Mouse (Mus musculus): ENCODE data around the gene Flt1. TPM values are rescaled to one million over a fixed set of nuclear protein-coding genes. Genes with fewer than 3 reads are reported as not detected.
"Not testable (repeated sequence)": the region's sequence is repeated elsewhere in the genome, so short reads cannot be mapped to it uniquely, and the experiment has no call there.

Gene Flt1
- polyA plus RNA-seq, 1 experiment from 2014 or later, result 10.9 TPM

DNA sequence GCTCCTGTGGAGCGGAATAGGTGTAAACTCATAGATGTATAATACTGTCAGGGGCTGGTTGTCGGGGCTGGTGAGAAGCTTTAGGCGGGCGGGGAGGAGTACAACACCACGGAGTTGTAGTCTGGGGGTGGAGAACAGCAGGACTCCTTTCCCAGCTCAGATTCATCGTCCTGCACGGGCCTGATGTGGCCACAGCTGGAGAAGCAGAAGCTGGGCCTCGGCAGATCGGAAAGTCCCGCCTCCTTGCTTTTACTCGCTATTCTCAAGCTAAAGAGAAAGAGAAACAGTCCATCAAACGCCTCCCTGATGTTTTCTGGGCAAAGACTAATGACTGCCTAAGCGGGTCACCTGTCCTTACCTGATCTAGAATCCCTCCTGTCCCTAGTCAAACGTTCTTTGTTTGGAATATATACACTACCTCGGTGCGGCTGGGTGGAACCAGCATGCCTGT lies 161.6 kb downstream of the Flt1 start:
- 22% methylated on average over 16 of the region's 16 CpGs for WGBS
- Histone ChIP-seq H3K4me3 (replicated peaks; ENCODE audit: low read depth, low read length) (no peak overlapping the region), H3K27me3 (ENCODE audit: insufficient read depth, low read length) (no peaks in the 10 kb centered on the region), H3K4me1 (replicated peaks; ENCODE audit: insufficient read depth, low read length) (no peaks in the 10 kb centered on the region), H3K9me3 (replicated peaks; ENCODE audit: low read length) (no peaks in the 10 kb centered on the region), H3K27ac (no peak overlapping the region), H3K4me2 (ENCODE audit: low read length) (peak overlapping the region; percentile 38), H3K9ac (ENCODE audit: low read depth, low read length) (no peak overlapping the region), H3K36me3 (ENCODE audit: insufficient read depth, low read length) (no peaks in the 10 kb centered on the region)
- DNase-seq (ENCODE audit: low spot score) (peak; percentile 44), ATAC-seq (replicated peaks; ENCODE audit: low FRiP score, low read depth) (peak; percentile 49; the same call in 1 of the 2 replicates)
- TF ChIP-seq CTCF (IDR thresholded peaks at IDR 0.05; ENCODE audit: low read depth), result no peak

DNA sequence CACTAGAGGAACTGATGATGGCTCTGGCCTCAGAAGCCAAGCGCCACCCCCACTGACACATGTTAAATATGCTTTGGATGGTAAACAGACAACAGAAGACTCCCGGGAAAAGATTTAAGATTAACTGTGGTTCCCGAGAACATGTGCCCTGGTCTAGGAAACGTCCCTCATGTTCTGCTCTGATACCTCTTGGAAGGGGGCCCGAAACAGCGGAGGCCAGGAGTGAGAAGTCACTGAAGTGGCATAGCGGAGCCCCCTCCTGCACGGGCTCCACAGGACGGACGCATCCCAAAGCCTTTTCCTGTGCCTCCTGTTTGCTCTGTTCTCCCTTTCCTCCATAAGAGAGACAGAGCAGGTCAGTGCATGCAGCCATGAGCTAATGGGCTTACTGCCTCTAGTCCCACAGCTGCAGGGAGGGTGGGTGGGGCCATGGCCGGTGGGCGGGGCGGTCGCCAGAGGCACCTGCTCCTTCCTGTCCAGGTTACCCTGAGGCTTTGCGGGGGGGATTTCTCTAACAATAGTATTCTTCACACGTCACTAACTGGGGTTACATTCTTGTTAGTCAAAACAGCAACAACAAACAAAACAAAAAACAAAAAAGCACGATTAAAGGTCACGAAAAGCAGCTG lies 162.2 kb downstream of the Flt1 start:
- no peak for TF ChIP-seq CTCF (IDR thresholded peaks at IDR 0.05; ENCODE audit: low read depth)
- Histone ChIP-seq H3K27ac (no peak overlapping the region), H3K9me3 (replicated peaks; ENCODE audit: low read length) (no peaks in the 10 kb centered on the region), H3K4me2 (ENCODE audit: low read length) (peak overlapping the region; percentile 38), H3K4me1 (replicated peaks; ENCODE audit: insufficient read depth, low read length) (no peaks in the 10 kb centered on the region), H3K27me3 (ENCODE audit: insufficient read depth, low read length) (no peaks in the 10 kb centered on the region), H3K36me3 (ENCODE audit: insufficient read depth, low read length) (no peaks in the 10 kb centered on the region), H3K4me3 (replicated peaks; ENCODE audit: low read depth, low read length) (no peak overlapping the region), H3K9ac (ENCODE audit: low read depth, low read length) (no peak overlapping the region)
- DNase-seq (ENCODE audit: low spot score) (peak; percentile 19), ATAC-seq (replicated peaks; ENCODE audit: low FRiP score, low read depth) (peak; percentile 76)
- 27% methylated on average over 18 of the region's 18 CpGs for WGBS

DNA sequence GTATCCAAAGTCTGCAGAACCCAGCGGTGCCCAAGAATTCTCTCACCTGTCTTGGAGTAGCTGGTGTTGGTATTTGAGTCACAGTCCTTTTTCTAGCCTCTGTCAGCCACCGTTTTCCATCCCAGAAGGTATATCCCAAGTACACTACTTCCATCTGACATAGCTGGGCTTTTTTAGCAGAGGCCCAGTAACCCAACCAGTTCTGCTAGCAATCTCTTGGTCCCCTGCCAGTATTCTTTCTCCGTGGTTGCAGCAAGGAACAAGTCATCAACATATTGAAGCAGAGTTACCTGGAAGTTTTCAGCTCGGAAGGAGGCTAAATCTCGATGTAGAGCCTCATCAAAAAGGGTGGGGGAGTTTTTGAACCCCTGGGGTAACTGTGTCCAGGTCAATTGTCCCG lies 168.2 kb downstream of the Flt1 start:
- WGBS, result 44% methylated on average over 5 of the region's 6 CpGs
- not testable (repeated sequence) for H3K9ac ChIP-seq (ENCODE audit: low read depth, low read length); H3K27me3 ChIP-seq (ENCODE audit: insufficient read depth, low read length); H3K9me3 ChIP-seq (replicated peaks; ENCODE audit: low read length); H3K4me3 ChIP-seq (replicated peaks; ENCODE audit: low read depth, low read length); H3K4me2 ChIP-seq (ENCODE audit: low read length); H3K4me1 ChIP-seq (replicated peaks; ENCODE audit: insufficient read depth, low read length); H3K27ac ChIP-seq; H3K36me3 ChIP-seq (ENCODE audit: insufficient read depth, low read length); ATAC-seq (replicated peaks; ENCODE audit: low FRiP score, low read depth); DNase-seq (ENCODE audit: low spot score)

GRCm38 (mm10) chr5:147551879-147552627 lies 173.8 kb downstream of the Flt1 start:
- Histone ChIP-seq H3K4me2 (ENCODE audit: low read length) (no peak overlapping the region), H3K27me3 (ENCODE audit: insufficient read depth, low read length) (no peaks in the 10 kb centered on the region), H3K27ac (peak overlapping the region; percentile 34; the same call in 1 of the 2 replicates), H3K9ac (ENCODE audit: low read depth, low read length) (no peak overlapping the region), H3K36me3 (ENCODE audit: insufficient read depth, low read length) (peaks cover 19% of the 10 kb centered on the region), H3K4me1 (replicated peaks; ENCODE audit: insufficient read depth, low read length) (no peaks in the 10 kb centered on the region), H3K9me3 (replicated peaks; ENCODE audit: low read length) (no peaks in the 10 kb centered on the region), H3K4me3 (replicated peaks; ENCODE audit: low read depth, low read length) (no peak overlapping the region)
- DNase-seq (ENCODE audit: low spot score) (peak; percentile 14), ATAC-seq (replicated peaks; ENCODE audit: low FRiP score, low read depth) (peak; percentile 66; the same call in 1 of the 2 replicates)
- 64% methylated on average over 13 of the region's 13 CpGs for WGBS
- TF ChIP-seq CTCF (IDR thresholded peaks at IDR 0.05; ENCODE audit: low read depth), result peak; percentile 25; the same call in 1 of the 2 replicates

DNA sequence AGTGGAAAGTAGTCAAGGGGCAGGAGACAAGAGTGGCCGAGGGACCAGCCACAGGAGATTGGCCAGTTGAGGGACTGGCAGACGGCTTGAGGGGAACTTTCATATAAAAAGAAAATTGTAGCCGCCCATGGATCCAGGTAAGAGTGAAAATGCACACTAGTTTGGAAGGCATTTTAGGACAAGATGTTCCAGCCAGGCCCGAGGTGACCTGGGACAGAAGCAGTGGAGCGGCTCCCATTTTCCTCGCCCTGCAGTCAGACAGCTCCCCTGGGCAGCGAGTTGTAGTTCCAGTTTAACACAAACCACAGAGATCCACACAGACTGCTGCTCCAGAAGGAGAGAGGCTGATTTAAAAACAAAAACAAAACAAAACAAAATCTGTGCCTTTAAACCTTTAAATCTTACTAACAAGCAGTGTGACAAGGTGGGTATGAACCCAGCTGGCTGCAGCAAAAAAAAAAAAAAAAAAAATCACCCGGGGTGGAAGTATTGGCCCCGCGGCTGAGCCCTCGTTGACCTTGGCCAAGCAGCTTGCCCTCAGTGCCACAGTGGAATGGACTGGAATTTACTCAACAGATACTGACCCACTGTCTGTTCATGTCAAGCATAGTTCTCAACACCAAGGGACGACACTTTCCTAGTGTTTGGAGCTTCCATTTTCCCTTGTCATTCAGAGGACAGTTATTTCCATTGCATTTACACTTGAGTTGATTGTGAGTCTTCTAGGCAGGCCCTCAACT lies 176.6 kb downstream of the Flt1 start:
- peak overlapping the region; percentile 10; the same call in 1 of the 2 replicates for H3K27ac ChIP-seq
- no peak overlapping the region for H3K9ac ChIP-seq (ENCODE audit: low read depth, low read length)
- ATAC-seq (replicated peaks; ENCODE audit: low FRiP score, low read depth), result no peak
- no peaks in the 10 kb centered on the region for H3K9me3 ChIP-seq (replicated peaks; ENCODE audit: low read length)
- H3K27me3 ChIP-seq (ENCODE audit: insufficient read depth, low read length), result no peaks in the 10 kb centered on the region
- no peak for DNase-seq (ENCODE audit: low spot score)
- no peaks in the 10 kb centered on the region for H3K4me1 ChIP-seq (replicated peaks; ENCODE audit: insufficient read depth, low read length)
- 78% methylated on average over 12 of the region's 12 CpGs for WGBS
- no peak for TF ChIP-seq CTCF (IDR thresholded peaks at IDR 0.05; ENCODE audit: low read depth)
- H3K4me3 ChIP-seq (replicated peaks; ENCODE audit: low read depth, low read length), result no peak overlapping the region
- H3K4me2 ChIP-seq (ENCODE audit: low read length), result no peak overlapping the region
- peaks cover 39% of the 10 kb centered on the region for H3K36me3 ChIP-seq (ENCODE audit: insufficient read depth, low read length)

DNA sequence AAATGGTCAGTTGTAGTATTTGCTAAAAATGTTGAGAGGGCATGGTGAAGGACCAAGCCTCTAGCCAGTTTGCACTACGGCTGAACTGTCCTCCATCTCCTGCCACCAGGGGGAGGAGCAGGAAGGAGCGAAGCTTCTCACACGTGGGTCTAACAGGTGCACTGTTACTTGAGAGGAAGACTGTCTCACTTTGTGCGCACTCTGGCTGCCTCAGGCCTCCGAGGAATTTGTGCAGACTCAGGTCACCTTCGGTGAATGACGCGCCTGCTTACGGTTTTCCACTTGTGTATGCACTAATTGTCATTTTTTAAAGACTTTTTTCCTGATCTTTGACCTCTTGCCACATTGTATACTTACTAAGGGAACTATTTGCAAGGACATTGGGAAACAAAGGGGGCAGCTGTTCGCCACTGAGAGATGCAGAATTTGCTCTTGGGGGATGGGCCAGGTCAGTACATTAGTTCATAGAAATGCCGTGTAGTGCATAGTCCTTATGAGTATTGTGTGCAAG lies 180.0 kb downstream of the Flt1 start:
- Histone ChIP-seq H3K27me3 (ENCODE audit: insufficient read depth, low read length) (no peaks in the 10 kb centered on the region), H3K4me3 (replicated peaks; ENCODE audit: low read depth, low read length) (no peak overlapping the region), H3K4me2 (ENCODE audit: low read length) (no peak overlapping the region), H3K9ac (ENCODE audit: low read depth, low read length) (no peak overlapping the region), H3K4me1 (replicated peaks; ENCODE audit: insufficient read depth, low read length) (no peaks in the 10 kb centered on the region), H3K9me3 (replicated peaks; ENCODE audit: low read length) (no peaks in the 10 kb centered on the region), H3K27ac (no peak overlapping the region), H3K36me3 (ENCODE audit: insufficient read depth, low read length) (peaks cover 49% of the 10 kb centered on the region)
- ATAC-seq (replicated peaks; ENCODE audit: low FRiP score, low read depth), result no peak
- 74% methylated on average over 11 of the region's 11 CpGs for WGBS
- DNase-seq (ENCODE audit: low spot score), result peak; percentile 40
- TF ChIP-seq CTCF (IDR thresholded peaks at IDR 0.05; ENCODE audit: low read depth), result peak; percentile 67

Measured in kidney, postnatal 0 days (tissue).